Mouse (Mus musculus): ENCODE results near the gene Ugt1a7c. TPM values are rescaled to one million over a fixed set of nuclear protein-coding genes. Genes with fewer than 3 reads are reported as not detected.
"Not testable (repeated sequence)": the region's sequence is repeated elsewhere in the genome, so short reads cannot be mapped to it uniquely, and the experiment has no call there.

The Ugt1a7c gene
- 96.6 and 98.2 TPM in 2 replicates for polyA plus RNA-seq (2012; rRNA removed)

GRCm38 (mm10) chr1:88094941-88095492, at the start of gene Ugt1a7c:
TSS of gene Ugt1a7c (plus strand) at chr1:88095062.
- peak; percentile 41 for DNase-seq (ENCODE audit: low spot score)

GRCm38 (mm10) chr1:88047408-88047807, 47.5 kb upstream of the Ugt1a7c start:
- not testable (repeated sequence) for DNase-seq (ENCODE audit: low spot score)

- no peak for DNase-seq (ENCODE audit: low spot score)
These were observed 39.8 kb upstream of the Ugt1a7c start, which contains the start of gene Ugt1a10 for GRCm38 (mm10) chr1:88055088-88055487. TSS of gene Ugt1a10 (plus strand) at chr1:88055388.

DNA sequence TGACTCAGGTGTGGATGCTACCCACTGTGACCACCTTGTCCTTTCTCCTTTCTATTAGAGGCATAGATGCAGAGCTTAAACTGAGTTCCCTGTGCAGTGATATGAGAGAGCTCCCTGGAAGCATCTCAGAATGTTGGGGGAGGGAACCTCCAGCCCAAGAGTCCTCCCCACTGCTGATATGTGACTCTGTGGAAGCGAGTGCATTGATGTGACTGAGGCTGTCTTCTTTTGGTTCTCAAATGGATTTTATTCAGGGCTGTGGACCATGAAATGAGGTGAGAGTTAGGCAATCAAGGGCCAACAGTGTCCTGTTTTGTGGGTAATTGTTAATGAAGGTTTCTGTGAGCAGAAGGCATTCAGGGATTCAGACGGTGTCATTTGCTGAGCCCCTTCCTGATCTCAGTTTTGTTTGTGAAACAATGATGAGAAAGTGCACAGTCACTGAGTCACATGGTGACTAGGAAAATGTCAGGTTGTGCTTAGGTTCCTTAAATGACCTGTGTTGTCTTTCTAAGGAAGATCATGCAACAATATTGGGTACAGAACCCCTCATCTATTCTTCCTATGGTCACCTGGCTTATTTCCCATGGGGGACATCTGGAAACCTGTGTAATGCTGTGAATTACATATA, 28.3 kb upstream of the Ugt1a7c start:
- DNase-seq (ENCODE audit: low spot score): not testable (repeated sequence)

DNA sequence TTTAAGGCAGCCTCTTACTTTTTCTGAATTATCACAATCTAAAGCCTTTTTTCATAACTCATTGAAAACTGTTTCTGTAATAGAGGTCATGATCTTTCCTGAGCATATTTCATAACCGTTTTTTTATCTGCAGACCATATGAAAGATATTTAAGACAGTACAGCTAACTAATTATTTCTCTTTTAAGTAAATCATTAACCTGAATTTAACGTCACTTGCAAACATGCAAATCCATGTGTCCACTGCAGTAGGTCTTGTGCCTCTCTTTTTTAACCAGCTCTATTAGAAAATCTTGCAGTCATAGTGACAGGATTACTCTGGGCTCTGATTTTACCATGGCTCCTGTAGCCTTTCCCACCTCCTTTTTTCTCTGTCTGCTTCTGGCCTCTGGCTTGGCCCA, 24.4 kb upstream of the Ugt1a7c start, which contains the start of gene Ugt1a9:
Gene Ugt1a9, plus strand, starts transcription at position 306 of the 400 bp plus-strand sequence.
- DNase-seq (ENCODE audit: low spot score): no peak

DNA sequence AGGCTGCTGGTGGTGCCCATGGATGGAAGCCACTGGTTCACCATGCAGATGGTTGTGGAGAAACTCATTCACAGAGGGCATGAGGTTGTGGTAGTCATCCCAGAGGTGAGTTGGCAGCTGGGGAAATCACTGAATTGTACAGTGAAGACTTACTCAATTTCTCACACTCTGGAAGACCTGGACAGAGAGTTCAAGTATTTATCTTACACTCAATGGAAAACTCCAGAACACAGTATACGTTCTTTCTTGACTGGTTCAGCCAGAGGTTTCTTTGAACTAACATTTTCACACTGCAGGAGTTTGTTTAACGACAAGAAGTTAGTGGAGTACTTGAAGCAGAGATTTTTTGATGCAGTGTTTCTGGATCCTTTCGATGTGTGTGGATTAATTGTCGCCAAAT, 24.0 kb upstream of the Ugt1a7c start:
- no peak for DNase-seq (ENCODE audit: low spot score)

- DNase-seq (ENCODE audit: low spot score): no peak
These were observed 20.4 kb upstream of the Ugt1a7c start for GRCm38 (mm10) chr1:88074471-88074870.

GRCm38 (mm10) chr1:88077128-88077527, 17.7 kb upstream of the Ugt1a7c start:
- DNase-seq (ENCODE audit: low spot score): no peak

DNA sequence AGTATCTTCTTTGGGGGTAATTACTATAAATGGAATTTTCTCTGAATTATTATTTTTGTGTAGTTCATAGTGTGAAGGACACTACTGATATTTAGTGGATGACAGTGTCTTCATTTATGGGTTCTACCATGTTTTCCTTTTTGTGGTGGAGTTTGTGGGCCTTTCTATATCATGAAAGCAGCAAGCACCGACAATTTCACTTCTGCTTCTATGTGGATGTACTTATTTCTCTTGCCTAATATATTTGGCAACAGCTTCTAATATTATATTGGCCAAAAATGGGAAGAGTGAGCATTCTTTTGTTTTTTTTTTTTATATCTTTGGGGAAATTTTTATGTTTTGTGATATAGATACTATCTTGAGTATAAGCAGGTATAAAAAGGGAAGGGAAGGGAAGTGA, 13.2 kb upstream of the Ugt1a7c start:
- DNase-seq (ENCODE audit: low spot score): no peak

GRCm38 (mm10) chr1:88086125-88086524, 8.7 kb upstream of the Ugt1a7c start:
- no peak for DNase-seq (ENCODE audit: low spot score)

- no peak for DNase-seq (ENCODE audit: low spot score)
These were observed 7.3 kb upstream of the Ugt1a7c start, which contains the start of gene Ugt1a8 for GRCm38 (mm10) chr1:88087513-88087912. TSS of gene Ugt1a8 (plus strand) at chr1:88087813.

GRCm38 (mm10) chr1:88092341-88092740, 2.5 kb upstream of the Ugt1a7c start:
- no peak for DNase-seq (ENCODE audit: low spot score)

GRCm38 (mm10) chr1:88094270-88094676, 589 bp upstream of the Ugt1a7c start:
- DNase-seq (ENCODE audit: low spot score): not testable (repeated sequence)

DNA sequence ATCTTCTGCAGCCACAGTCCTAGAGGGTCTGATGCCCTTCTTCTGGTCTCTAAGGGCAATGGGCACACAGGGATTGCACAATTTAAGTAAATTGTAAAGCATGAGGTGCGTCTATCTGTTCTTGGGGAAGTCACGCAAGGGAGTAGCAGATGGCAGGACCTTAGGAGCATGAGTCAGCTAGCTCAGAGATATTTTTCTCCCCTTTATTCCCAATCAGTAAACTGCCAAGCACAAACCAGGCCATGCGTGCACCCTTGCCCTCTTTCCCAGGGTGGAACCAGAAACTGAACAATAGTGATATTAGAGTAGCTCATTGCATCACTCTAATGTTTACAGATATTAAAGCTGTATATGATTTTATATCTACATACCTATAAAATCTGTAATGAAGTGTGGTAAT, 3.7 kb downstream of the Ugt1a7c start:
- not testable (repeated sequence) for DNase-seq (ENCODE audit: low spot score)

DNA sequence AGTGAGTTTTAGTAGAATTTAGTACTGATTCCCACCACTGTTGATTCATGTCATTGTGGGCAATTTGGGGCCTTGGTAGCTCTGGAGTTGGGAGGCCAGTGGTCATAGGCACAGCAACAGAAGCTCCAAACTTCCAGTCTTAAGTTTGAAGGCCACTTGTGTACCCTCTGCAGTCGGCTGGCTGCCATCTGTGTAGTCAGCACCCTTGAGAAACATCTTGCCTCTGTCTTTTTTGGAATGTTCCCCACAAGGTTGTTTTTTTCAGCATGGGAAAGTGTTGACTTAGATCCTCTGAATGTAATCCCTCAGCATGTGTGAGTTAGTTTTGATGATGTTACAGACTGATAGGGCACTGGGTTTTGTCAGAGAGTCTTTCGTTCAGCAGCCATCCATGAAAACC, 4.8 kb downstream of the Ugt1a7c start:
- DNase-seq (ENCODE audit: low spot score): not testable (repeated sequence)

GRCm38 (mm10) chr1:88103019-88103418, 8.2 kb downstream of the Ugt1a7c start, which contains the start of gene Ugt1a6b:
TSS of gene Ugt1a6b (plus strand) at chr1:88103252.
- not testable (repeated sequence) for DNase-seq (ENCODE audit: low spot score)

DNA sequence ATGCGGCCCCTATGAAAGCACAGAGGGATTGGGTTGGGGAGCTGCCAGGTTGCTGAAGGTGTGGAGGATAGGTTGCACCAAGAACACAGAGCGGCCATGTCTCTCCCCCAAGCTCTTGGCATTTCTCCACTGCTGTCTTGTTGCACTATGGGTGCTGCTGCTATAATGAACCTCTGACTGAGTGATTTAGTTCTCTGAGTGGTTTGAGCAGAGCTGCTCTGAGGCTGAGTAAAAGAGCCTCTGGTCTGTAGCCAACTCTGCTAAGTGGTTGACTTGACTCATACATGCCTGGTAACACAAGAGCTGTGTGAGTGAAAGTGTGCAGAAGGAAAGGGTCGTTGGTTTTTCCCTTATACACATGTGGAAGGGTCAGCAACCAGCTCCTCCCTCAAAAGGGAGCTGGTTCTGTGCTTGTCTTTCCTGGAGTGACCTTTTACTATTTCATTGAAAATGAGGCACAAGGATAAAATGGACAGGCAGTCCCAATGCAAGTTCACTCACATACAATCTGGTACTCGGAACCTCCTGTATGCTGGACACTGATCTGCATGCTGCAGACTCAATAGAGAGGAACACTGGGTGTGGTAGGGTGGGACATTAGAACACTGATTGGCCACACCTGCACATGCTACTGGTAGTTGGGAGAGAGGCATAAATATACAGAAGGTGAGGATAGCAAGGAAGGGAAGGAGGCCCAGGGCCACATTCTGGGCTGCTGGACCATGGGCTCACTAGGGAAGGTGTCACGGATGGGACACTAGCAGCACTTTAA, 9.0 kb downstream of the Ugt1a7c start:
- not testable (repeated sequence) for DNase-seq (ENCODE audit: low spot score)

GRCm38 (mm10) chr1:88104667-88105430, 10.0 kb downstream of the Ugt1a7c start:
- no peak for DNase-seq (ENCODE audit: low spot score)

GRCm38 (mm10) chr1:88105656-88106055, 10.8 kb downstream of the Ugt1a7c start:
- no peak for DNase-seq (ENCODE audit: low spot score)

DNA sequence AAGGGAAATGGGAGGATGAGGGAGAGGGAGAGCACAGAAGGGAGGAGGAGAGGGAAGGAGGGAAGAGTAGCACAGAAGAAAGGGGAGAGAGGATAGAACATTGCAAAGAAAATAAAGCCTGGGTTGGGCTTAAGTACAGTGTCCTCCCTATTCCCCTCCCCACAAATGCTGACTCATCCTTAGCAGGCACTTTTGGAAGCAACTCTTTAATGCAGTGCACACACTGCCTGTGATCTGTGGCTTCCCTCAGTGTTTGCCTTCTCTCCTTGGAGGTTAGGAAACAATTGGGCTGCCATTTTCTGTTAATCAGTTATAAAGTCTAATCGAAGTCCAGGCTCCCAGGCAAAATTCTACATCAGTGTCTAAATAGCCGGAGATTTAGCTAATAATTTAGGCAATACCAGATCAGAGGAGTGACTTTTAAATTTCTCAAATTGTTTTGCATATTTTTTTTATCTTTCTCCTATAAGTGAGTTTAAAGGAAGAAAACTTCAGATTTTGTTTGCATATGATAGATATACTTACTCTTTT, 14.2 kb downstream of the Ugt1a7c start:
- DNase-seq (ENCODE audit: low spot score): not testable (repeated sequence)

DNA sequence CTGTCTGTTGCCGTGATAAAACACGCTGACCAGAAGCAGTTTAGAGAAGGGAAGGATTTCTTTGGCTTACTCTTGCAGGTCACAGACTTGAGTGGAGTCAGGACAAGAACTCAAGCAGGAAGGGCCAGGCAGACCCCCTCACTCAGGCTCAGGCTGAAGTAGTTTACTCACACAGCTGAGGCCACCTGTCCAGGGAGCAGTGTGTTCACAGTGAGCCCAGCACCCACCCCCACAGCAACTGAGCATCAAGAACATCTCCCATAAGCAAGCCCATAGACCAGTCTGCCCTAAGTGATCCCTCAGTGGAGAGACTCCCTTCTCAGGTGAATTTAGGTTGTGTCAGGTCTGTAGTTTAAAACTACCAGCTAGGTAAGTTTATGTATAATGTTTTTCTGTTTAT, 14.7 kb downstream of the Ugt1a7c start:
- DNase-seq (ENCODE audit: low spot score): not testable (repeated sequence)
